Mouse (Mus musculus): Measurements from ENCODE around the gene Pde8b.

Gene Pde8b

GRCm38 (mm10) chr13:95135326-95136150 is 114.6 kb downstream of the Pde8b start:
- DNase-seq: no peak

GRCm38 (mm10) chr13:95131848-95132247 is 118.3 kb downstream of the Pde8b start:
- DNase-seq: no peak

GRCm38 (mm10) chr13:95131041-95131440 is 119.1 kb downstream of the Pde8b start:
- DNase-seq: no peak

- DNase-seq: no peak
Observed at GRCm38 (mm10) chr13:95127288-95127687, 122.8 kb downstream of the Pde8b start.

GRCm38 (mm10) chr13:95126801-95127200 is 123.3 kb downstream of the Pde8b start:
- DNase-seq: no peak

GRCm38 (mm10) chr13:95125546-95126215 is 124.5 kb downstream of the Pde8b start:
- DNase-seq: no peak

- DNase-seq: no peak
Observed at GRCm38 (mm10) chr13:95120570-95120969, 129.6 kb downstream of the Pde8b start.

- DNase-seq: no peak
Observed at GRCm38 (mm10) chr13:95113763-95114162, 136.4 kb downstream of the Pde8b start.

- DNase-seq: no peak
Observed at GRCm38 (mm10) chr13:95109555-95109954, 140.6 kb downstream of the Pde8b start.

GRCm38 (mm10) chr13:95108035-95108434 is 142.1 kb downstream of the Pde8b start:
- DNase-seq: no peak

- no peak for DNase-seq
Observed at GRCm38 (mm10) chr13:95104865-95105264, 145.3 kb downstream of the Pde8b start.

- no peak for DNase-seq
Observed at GRCm38 (mm10) chr13:95102985-95103590, 147.0 kb downstream of the Pde8b start.

- DNase-seq: no peak
Observed at GRCm38 (mm10) chr13:95101315-95101714, 148.8 kb downstream of the Pde8b start.

GRCm38 (mm10) chr13:95098931-95099720 is 151.0 kb downstream of the Pde8b start:
- no peak for DNase-seq

GRCm38 (mm10) chr13:95096646-95097045 is 153.5 kb downstream of the Pde8b start:
- no peak for DNase-seq

GRCm38 (mm10) chr13:95095860-95096259 is 154.3 kb downstream of the Pde8b start:
- peak; percentile 54 for DNase-seq

GRCm38 (mm10) chr13:95091546-95092445 is 158.3 kb downstream of the Pde8b start:
- no peak for DNase-seq

GRCm38 (mm10) chr13:95087358-95087787 is 162.8 kb downstream of the Pde8b start:
- peak; percentile 62 for DNase-seq

GRCm38 (mm10) chr13:95086033-95086432 is 164.1 kb downstream of the Pde8b start:
- no peak for DNase-seq

GRCm38 (mm10) chr13:95082611-95083010 is 167.5 kb downstream of the Pde8b start:
- DNase-seq: no peak

- DNase-seq: peak; percentile 43
Observed at GRCm38 (mm10) chr13:95081082-95081481, 169.1 kb downstream of the Pde8b start.

- no peak for DNase-seq
Observed at GRCm38 (mm10) chr13:95078492-95078891, 171.6 kb downstream of the Pde8b start.
